Mouse (Mus musculus) brain, embryonic 14.5 days (tissue): ENCODE data around the gene Chic1.

Source experiments
- CTCF ChIP-seq: fragments of 200-500 bp; IDR thresholded peaks from 2 replicates; pipeline ENCODE4 v1.5.1; 2012; ENCODE audit warnings: inconsistent platforms, mild to moderate bottlenecking, moderate library complexity, borderline replicate concordance; ENCODE audit not compliant: insufficient read depth, insufficient read length; ENCODE audit errors: extremely low read depth
- POLR2A ChIP-seq: fragments of 200-500 bp; IDR thresholded peaks from 2 replicates; pipeline ENCODE4 v1.6.1; 2012; ENCODE audit warnings: mild to moderate bottlenecking, inconsistent platforms, borderline replicate concordance; ENCODE audit not compliant: poor library complexity, insufficient read depth, insufficient read length, severe bottlenecking; ENCODE audit errors: extremely low read depth

DNA sequence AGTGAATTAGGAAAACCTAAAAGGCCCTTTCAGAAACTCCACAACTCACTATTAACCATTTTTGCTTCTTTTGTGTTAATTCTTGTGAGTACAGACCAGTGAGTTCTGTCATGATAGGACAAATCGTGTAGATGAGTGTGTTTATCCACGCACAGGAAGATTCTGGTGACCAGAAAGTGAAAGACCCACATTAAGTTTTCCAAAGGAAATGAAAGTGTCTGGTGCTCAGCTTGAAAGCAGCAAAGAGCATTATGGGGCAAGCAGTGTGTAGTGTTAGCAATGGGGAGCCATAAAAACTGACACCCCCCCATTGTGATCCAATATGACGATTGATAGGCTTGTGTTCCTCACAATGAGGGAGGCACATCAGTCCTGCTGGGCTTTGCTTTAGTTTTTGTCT, 12.4 kb downstream of the Chic1 start:
- TF ChIP-seq CTCF (no peak), POLR2A (no peak)
